Mouse (Mus musculus) left cerebral cortex, postnatal 14 days (tissue): ENCODE data around the gene Gm10487. TPM values are rescaled to one million over a fixed set of nuclear protein-coding genes. Genes with fewer than 3 reads are reported as not detected.
"Not testable (repeated sequence)": the region's sequence is repeated elsewhere in the genome, so short reads cannot be mapped to it uniquely, and the experiment has no call there.

ENCODE experiments used
- DNase-seq, 2 experiments: peaks; one replicate each; pipeline ENCODE4 v3.0.0; 2021 to 2022; ENCODE audit warnings: low spot score in 2 of 2, mixed read lengths in 1 of 2
- intact Hi-C: fragments of 180-260 bp; cut with DNase I; formaldehyde crosslinking; loops from one replicate; pipeline ENCODE4 v1.15.1; 2025
- long read RNA-seq, 2 experiments: library from polyadenylated mRNA; stranded (forward); transcript quantifications; one replicate each; pipeline ENCODE4 v2.0.0; 2021
- total RNA-seq, 2 experiments: library from RNA; stranded (reverse); gene quantifications; 2 replicates each; pipeline ENCODE4 v1.2.3; 2021

The Gm10487 gene
- not detected for total RNA-seq
- long read RNA-seq, experiment 1 = 0 reads
- long read RNA-seq, experiment 2 = 0 reads

- intact Hi-C loops, DNase-seq: not testable (repeated sequence)
Observed at GRCm38 (mm10) chrX:30843369-30843768, at the start of gene Gm10487. Gene Gm10487, minus strand, starts transcription at chrX:30843469.
